Mouse (Mus musculus) midbrain, postnatal 0 days (tissue): Measurements from ENCODE around the gene Shisa2. TPM values are rescaled to one million over a fixed set of nuclear protein-coding genes. Genes with fewer than 3 reads are reported as not detected.
A peak's percentile ranks its signal among the peaks of the same experiment; 100 is the strongest.
"Not testable (repeated sequence)": the region's sequence is repeated elsewhere in the genome, so short reads cannot be mapped to it uniquely, and the experiment has no call there.

Experiments used
- ATAC-seq: fragments of 200-750 bp; cut with Nextera tagmentation; 2 replicates; pipeline ENCODE4 v1.8.0; 2017; ENCODE audit warnings: moderate number of reproducible peaks, mild to moderate bottlenecking, moderate TSS enrichment, moderate library complexity; ENCODE audit not compliant: low FRiP score
- DNase-seq: peaks from one replicate; pipeline ENCODE4 v3.0.0-alpha.2; 2015; ENCODE audit warnings: low spot score
- H3K27ac ChIP-seq: fragments of 300-500 bp; sonication (generic); 2 replicates; pipeline ENCODE4 v1.5.1; 2014; ENCODE audit warnings: low read depth, mild to moderate bottlenecking, low read length, mixed read lengths
- H3K27me3 ChIP-seq: fragments of 300-500 bp; sonication (generic); 2 replicates; pipeline ENCODE4 v1.6.1; 2014; ENCODE audit warnings: low read length, control low read depth, mixed read lengths; ENCODE audit not compliant: insufficient read depth
- H3K36me3 ChIP-seq: fragments of 300-500 bp; sonication (generic); 2 replicates; pipeline ENCODE4 v1.6.1; 2014; ENCODE audit warnings: low read length, control low read depth, mixed read lengths; ENCODE audit not compliant: insufficient read depth
- H3K4me1 ChIP-seq: fragments of 300-500 bp; sonication (generic); 2 replicates; pipeline ENCODE4 v1.6.1; 2014; ENCODE audit warnings: mild to moderate bottlenecking, control low read depth, antibody characterized with exemption, low read length, mixed read lengths; ENCODE audit not compliant: insufficient read depth
- H3K4me2 ChIP-seq: fragments of 300-500 bp; sonication (generic); 2 replicates; pipeline ENCODE4 v1.6.1; 2014; ENCODE audit warnings: low read depth, mild to moderate bottlenecking, low read length, mixed read lengths; ENCODE audit not compliant: poor library complexity, severe bottlenecking
- H3K4me3 ChIP-seq: fragments of 300-500 bp; sonication (generic); 2 replicates; pipeline ENCODE4 v1.5.1; 2014; ENCODE audit warnings: low read depth, mild to moderate bottlenecking, low read length, moderate library complexity
- H3K9ac ChIP-seq: fragments of 300-500 bp; sonication (generic); replicated peaks from 2 replicates; pipeline ENCODE4 v1.6.1; 2014; ENCODE audit warnings: mild to moderate bottlenecking, low read length, moderate library complexity, mixed read lengths; ENCODE audit not compliant: poor library complexity, severe bottlenecking
- H3K9me3 ChIP-seq: fragments of 300-500 bp; sonication (generic); 2 replicates; pipeline ENCODE4 v1.6.1; 2016; ENCODE audit warnings: low read length, control low read depth
- CTCF ChIP-seq: IDR thresholded peaks from 2 replicates; pipeline ENCODE4 v1.5.1; 2016; ENCODE audit warnings: antibody characterized with exemption, mild to moderate bottlenecking
- WGBS: fragments of 180-500 bp; shearing (Covaris S2); extraction: QIAGEN DNeasy Blood & Tissue Kit; methylation state at CpG from one replicate; pipeline ENCODE4 v1.1.7; 2014; 5-methylcytosine and 5-hydroxymethylcytosine counted together
- polyA plus RNA-seq: library from polyadenylated mRNA; unstranded; fragments of >200 nt; fragmentation: Nextera tagmentation; extraction: Ambion mirVana; gene quantifications from 2 replicates; pipeline ENCODE4 v1.2.1, GENCODE M21; 2015
- total RNA-seq: library from RNA; depleted of rRNA; stranded (reverse); fragments of >200 nt; gene quantifications from 2 replicates; pipeline ENCODE4 v1.2.3, GENCODE M21; 2014

Shisa2 gene
- total and polyA plus RNA-seq, 2 experiments from 2014 or later = 4.8 to 15.1 TPM

GRCm38 (mm10) chr14:59612920-59613625, 12.0 kb upstream of the Shisa2 start:
- no peaks in the 10 kb centered on the region for H3K9me3 ChIP-seq
- H3K27ac ChIP-seq = no peak overlapping the region
- H3K4me2 ChIP-seq = no peak overlapping the region
- 0 out of 2 replicates have a peak, but pooled peaks cover 3% of the 10 kb centered on the region for H3K27me3 ChIP-seq
- 53% methylated on average over 14 of the region's 14 CpGs for WGBS
- DNase-seq = peak; percentile 58
- no peak overlapping the region for H3K9ac ChIP-seq
- peak; percentile 79 for TF ChIP-seq CTCF
- no peaks in the 10 kb centered on the region for H3K36me3 ChIP-seq
- ATAC-seq = no peak
- no peaks in the 10 kb centered on the region for H3K4me1 ChIP-seq
- H3K4me3 ChIP-seq = no peak overlapping the region

GRCm38 (mm10) chr14:59614149-59614548, 11.0 kb upstream of the Shisa2 start:
- H3K27me3 ChIP-seq, DNase-seq, H3K9ac ChIP-seq, H3K36me3 ChIP-seq, H3K4me3 ChIP-seq, ATAC-seq, H3K27ac ChIP-seq, H3K4me1 ChIP-seq, H3K4me2 ChIP-seq, H3K9me3 ChIP-seq: not testable (repeated sequence)
- 78% methylated on average over 3 of the region's 3 CpGs for WGBS

GRCm38 (mm10) chr14:59616802-59617201, 8.3 kb upstream of the Shisa2 start:
- H3K9me3 ChIP-seq = no peaks in the 10 kb centered on the region
- no peaks in the 10 kb centered on the region for H3K36me3 ChIP-seq
- H3K27me3 ChIP-seq = 0 out of 2 replicates have a peak, but pooled peaks cover 3% of the 10 kb centered on the region
- no peak for TF ChIP-seq CTCF
- no peak for DNase-seq
- no peak overlapping the region for H3K4me3 ChIP-seq
- ATAC-seq = no peak
- H3K4me1 ChIP-seq = no peaks in the 10 kb centered on the region
- H3K4me2 ChIP-seq = no peak overlapping the region
- H3K9ac ChIP-seq = no peak overlapping the region
- WGBS = 42% methylated on average over 7 of the region's 7 CpGs
- no peak overlapping the region for H3K27ac ChIP-seq

- Histone ChIP-seq H3K36me3 (no peaks in the 10 kb centered on the region), H3K27me3 (peaks cover 4% of the 10 kb centered on the region; the same call in 1 of the 2 replicates), H3K4me2 (peak overlapping the region; percentile 76), H3K4me3 (no peak overlapping the region), H3K27ac (no peak overlapping the region), H3K9me3 (no peaks in the 10 kb centered on the region), H3K4me1 (no peaks in the 10 kb centered on the region), H3K9ac (no peak overlapping the region)
- 41% methylated on average over 9 of the region's 9 CpGs for WGBS
- TF ChIP-seq CTCF = no peak
- ATAC-seq (no peak), DNase-seq (no peak)
Observed at GRCm38 (mm10) chr14:59624326-59624885, 702 bp upstream of the Shisa2 start.

GRCm38 (mm10) chr14:59625806-59626364, 777 bp downstream of the Shisa2 start:
- no peak for TF ChIP-seq CTCF
- WGBS = under 1% methylated on average over 50 of the region's 51 CpGs
- 0 out of 2 replicates have a peak overlapping the region, but pooled peaks have one; percentile 55 for H3K27ac ChIP-seq
- H3K4me1 ChIP-seq = no peaks in the 10 kb centered on the region
- no peaks in the 10 kb centered on the region for H3K36me3 ChIP-seq
- peak; percentile 74 for DNase-seq
- H3K4me3 ChIP-seq = peak overlapping the region; percentile 69
- peak; percentile 36 for ATAC-seq
- peak overlapping the region; percentile 76 for H3K4me2 ChIP-seq
- H3K27me3 ChIP-seq = peaks cover 4% of the 10 kb centered on the region; the same call in 1 of the 2 replicates
- H3K9ac ChIP-seq = peak overlapping the region; percentile 60
- H3K9me3 ChIP-seq = no peaks in the 10 kb centered on the region

GRCm38 (mm10) chr14:59626711-59627110, 1.6 kb downstream of the Shisa2 start:
- H3K27me3 ChIP-seq = peaks cover 4% of the 10 kb centered on the region; the same call in 1 of the 2 replicates
- H3K9me3 ChIP-seq = no peaks in the 10 kb centered on the region
- peak overlapping the region; percentile 69 for H3K4me3 ChIP-seq
- peak; percentile 28 for DNase-seq
- H3K9ac ChIP-seq = no peak overlapping the region
- 15% methylated on average over 8 of the region's 8 CpGs for WGBS
- no peaks in the 10 kb centered on the region for H3K36me3 ChIP-seq
- no peaks in the 10 kb centered on the region for H3K4me1 ChIP-seq
- H3K27ac ChIP-seq = no peak overlapping the region
- ATAC-seq = no peak
- peak overlapping the region; percentile 76 for H3K4me2 ChIP-seq
- TF ChIP-seq CTCF = no peak
